Mouse (Mus musculus) kidney, postnatal 0 days (tissue): ENCODE measurements at regions not wholly inside any gene's neighbourhood (a gene's known extent, or its start where the extent isn't known, plus 50 kb on each side); places are given as distances from the start of the nearest gene placed in this dataset.
A peak's percentile ranks its signal among the peaks of the same experiment; 100 is the strongest.

Experiments
- ATAC-seq: fragments of 200-750 bp; cut with Nextera tagmentation; replicated peaks from 2 replicates; pipeline ENCODE4 v1.8.0; 2017; ENCODE audit warnings: low read depth, moderate number of reproducible peaks, moderate TSS enrichment, moderate library complexity; ENCODE audit not compliant: low FRiP score
- DNase-seq: peaks from one replicate; pipeline ENCODE4 v3.0.0-alpha.2; 2016; ENCODE audit warnings: low spot score
- H3K27ac ChIP-seq: fragments of 300-500 bp; sonication (generic); 2 replicates; pipeline ENCODE4 v1.5.1; 2014; ENCODE audit warnings: mild to moderate bottlenecking
- H3K27me3 ChIP-seq: fragments of 300-500 bp; sonication (generic); 2 replicates; pipeline ENCODE4 v1.6.1; 2014; ENCODE audit warnings: low read length, mixed read lengths; ENCODE audit not compliant: insufficient read depth
- H3K36me3 ChIP-seq: fragments of 300-500 bp; sonication (generic); 2 replicates; pipeline ENCODE4 v1.6.1; 2014; ENCODE audit warnings: low read length, mixed read lengths; ENCODE audit not compliant: insufficient read depth
- H3K4me1 ChIP-seq: fragments of 300-500 bp; sonication (generic); replicated peaks from 2 replicates; pipeline ENCODE4 v1.6.1; 2014; ENCODE audit warnings: antibody characterized with exemption, low read length, mixed read lengths; ENCODE audit not compliant: insufficient read depth
- H3K4me2 ChIP-seq: fragments of 300-500 bp; sonication (generic); 2 replicates; pipeline ENCODE4 v1.6.1; 2014; ENCODE audit warnings: mild to moderate bottlenecking, low read length, moderate library complexity, mixed read lengths
- H3K4me3 ChIP-seq: fragments of 300-500 bp; sonication (generic); replicated peaks from 2 replicates; pipeline ENCODE4 v1.5.1; 2014; ENCODE audit warnings: low read depth, low read length
- H3K9ac ChIP-seq: fragments of 300-500 bp; sonication (generic); 2 replicates; pipeline ENCODE4 v1.6.1; 2014; ENCODE audit warnings: low read depth, low read length
- H3K9me3 ChIP-seq: fragments of 300-500 bp; sonication (generic); replicated peaks from 2 replicates; pipeline ENCODE4 v1.6.1; 2016; ENCODE audit warnings: low read length, inconsistent platforms, mixed read lengths
- CTCF ChIP-seq: IDR thresholded peaks from 2 replicates; pipeline ENCODE4 v1.5.1; 2016; ENCODE audit warnings: antibody characterized with exemption, low read depth, mild to moderate bottlenecking, moderate library complexity
- WGBS: fragments of 180-500 bp; shearing (Covaris S2); extraction: QIAGEN DNeasy Blood & Tissue Kit; methylation state at CpG from one replicate; pipeline ENCODE4 v1.1.7; 2014; 5-methylcytosine and 5-hydroxymethylcytosine counted together

DNA sequence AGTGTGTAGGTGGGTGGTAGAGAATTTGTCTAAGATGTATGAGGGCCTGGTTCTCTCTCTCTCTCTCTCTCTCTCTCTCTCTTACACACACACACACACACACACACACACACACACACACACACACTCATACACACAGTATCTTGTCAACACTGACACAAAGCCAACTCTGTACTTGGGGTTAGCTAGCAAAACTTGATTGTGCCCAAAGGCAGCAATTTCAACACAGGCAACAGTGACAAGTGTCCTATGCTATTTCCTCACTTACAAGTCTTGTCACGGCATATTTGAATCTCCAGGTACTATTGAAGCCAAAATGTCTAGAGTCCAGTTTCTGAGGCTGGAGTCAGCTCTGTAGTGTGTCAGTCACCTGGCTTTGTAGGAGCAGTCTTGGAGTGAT lies 150.1 kb upstream of the Gm5148 start:
- Histone ChIP-seq H3K4me1 (0 out of 2 replicates have a peak, but pooled peaks cover 3% of the 10 kb centered on the region), H3K9me3 (no peaks in the 10 kb centered on the region), H3K4me2 (no peak overlapping the region), H3K36me3 (no peaks in the 10 kb centered on the region), H3K27me3 (no peaks in the 10 kb centered on the region), H3K4me3 (no peak overlapping the region), H3K27ac (peak overlapping the region; percentile 72; the same call in 1 of the 2 replicates), H3K9ac (no peak overlapping the region)
- TF ChIP-seq CTCF, result no peak
- WGBS, result 86% methylated on average over 1 of the region's 1 CpGs
- ATAC-seq (no peak), DNase-seq (no peak)

- ATAC-seq, result no peak
Observed at GRCm38 (mm10) chr3:37872329-37872728, 148.0 kb upstream of the Gm5148 start.

GRCm38 (mm10) chr3:37871076-37871475 lies 146.8 kb upstream of the Gm5148 start:
- H3K4me2 ChIP-seq, result no peak overlapping the region

More at GRCm38 (mm10) chr3:37872329-37872728, 148.0 kb upstream of the Gm5148 start:
- H3K27ac ChIP-seq, result no peak overlapping the region
- H3K4me2 ChIP-seq, result no peak overlapping the region
- TF ChIP-seq CTCF, result no peak
- no peak overlapping the region for H3K4me3 ChIP-seq
- H3K27me3 ChIP-seq, result no peaks in the 10 kb centered on the region
- WGBS, result 94% methylated on average over 3 of the region's 3 CpGs
- no peaks in the 10 kb centered on the region for H3K36me3 ChIP-seq
- no peak for DNase-seq
- H3K4me1 ChIP-seq, result 0 out of 2 replicates have a peak, but pooled peaks cover 3% of the 10 kb centered on the region
- no peak overlapping the region for H3K9ac ChIP-seq
- H3K9me3 ChIP-seq, result no peaks in the 10 kb centered on the region

DNA sequence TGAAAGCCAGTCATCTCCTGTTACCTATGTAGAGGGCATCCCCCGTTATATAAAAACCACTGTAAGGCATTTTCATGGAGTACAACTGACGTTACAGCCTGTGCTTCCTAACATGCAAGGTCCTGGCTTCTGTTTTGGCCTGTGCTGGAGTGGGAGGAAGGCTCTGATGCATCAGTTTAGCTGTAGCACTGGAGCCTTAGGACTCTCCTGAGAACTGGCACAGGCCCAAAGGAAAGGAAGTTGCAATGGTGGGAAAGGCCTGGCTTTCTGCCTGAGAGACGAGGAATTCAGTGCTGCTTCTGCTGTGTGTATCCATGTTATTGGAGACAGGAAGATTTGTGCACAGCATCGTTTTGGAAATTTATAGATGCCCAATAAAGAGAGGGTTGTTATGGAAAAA lies 144.2 kb upstream of the Gm5148 start:
- Histone ChIP-seq H3K27me3 (no peaks in the 10 kb centered on the region), H3K9ac (no peak overlapping the region), H3K9me3 (no peaks in the 10 kb centered on the region), H3K27ac (no peak overlapping the region), H3K4me3 (no peak overlapping the region), H3K36me3 (no peaks in the 10 kb centered on the region), H3K4me1 (no peaks in the 10 kb centered on the region), H3K4me2 (no peak overlapping the region)
- TF ChIP-seq CTCF, result no peak
- ATAC-seq, result no peak
- WGBS, result 45% methylated on average over 4 of the region's 4 CpGs
- DNase-seq, result peak; percentile 61

More at GRCm38 (mm10) chr3:37871076-37871475, 146.8 kb upstream of the Gm5148 start:
- ATAC-seq, result no peak
- H3K27me3 ChIP-seq, result no peaks in the 10 kb centered on the region
- no peak overlapping the region for H3K4me3 ChIP-seq
- 82% methylated on average over 4 of the region's 4 CpGs for WGBS
- TF ChIP-seq CTCF, result no peak
- no peak overlapping the region for H3K27ac ChIP-seq
- DNase-seq, result no peak
- H3K9me3 ChIP-seq, result no peaks in the 10 kb centered on the region
- H3K9ac ChIP-seq, result no peak overlapping the region
- H3K36me3 ChIP-seq, result no peaks in the 10 kb centered on the region
- 0 out of 2 replicates have a peak, but pooled peaks cover 3% of the 10 kb centered on the region for H3K4me1 ChIP-seq

GRCm38 (mm10) chr3:37862756-37863155 lies 138.5 kb upstream of the Gm5148 start:
- H3K4me3 ChIP-seq, result no peak overlapping the region
- 94% methylated on average over 9 of the region's 9 CpGs for WGBS

GRCm38 (mm10) chr3:37860715-37861461 lies 136.6 kb upstream of the Gm5148 start:
- no peaks in the 10 kb centered on the region for H3K36me3 ChIP-seq
- TF ChIP-seq CTCF, result no peak
- H3K27ac ChIP-seq, result no peak overlapping the region
- 62% methylated on average over 9 of the region's 9 CpGs for WGBS
- H3K27me3 ChIP-seq, result no peaks in the 10 kb centered on the region
- ATAC-seq, result no peak
- no peak overlapping the region for H3K9ac ChIP-seq
- no peak overlapping the region for H3K4me3 ChIP-seq
- DNase-seq, result no peak
- H3K9me3 ChIP-seq, result 0 out of 2 replicates have a peak, but pooled peaks cover 3% of the 10 kb centered on the region
- no peaks in the 10 kb centered on the region for H3K4me1 ChIP-seq
- H3K4me2 ChIP-seq, result no peak overlapping the region

More at GRCm38 (mm10) chr3:37862756-37863155, 138.5 kb upstream of the Gm5148 start:
- DNase-seq (no peak), ATAC-seq (no peak)
- Histone ChIP-seq H3K9me3 (no peaks in the 10 kb centered on the region), H3K27me3 (no peaks in the 10 kb centered on the region), H3K4me2 (no peak overlapping the region), H3K27ac (no peak overlapping the region), H3K9ac (no peak overlapping the region), H3K4me1 (no peaks in the 10 kb centered on the region), H3K36me3 (no peaks in the 10 kb centered on the region)
- TF ChIP-seq CTCF, result no peak
